Mouse (Mus musculus): ENCODE results near the gene Nr4a2. TPM values are rescaled to one million over a fixed set of nuclear protein-coding genes. Genes with fewer than 3 reads are reported as not detected.
A peak's percentile ranks its signal among the peaks of the same experiment; 100 is the strongest.

Gene Nr4a2
- polyA plus RNA-seq, 1 experiment from 2014 or later: 0.31 TPM

DNA sequence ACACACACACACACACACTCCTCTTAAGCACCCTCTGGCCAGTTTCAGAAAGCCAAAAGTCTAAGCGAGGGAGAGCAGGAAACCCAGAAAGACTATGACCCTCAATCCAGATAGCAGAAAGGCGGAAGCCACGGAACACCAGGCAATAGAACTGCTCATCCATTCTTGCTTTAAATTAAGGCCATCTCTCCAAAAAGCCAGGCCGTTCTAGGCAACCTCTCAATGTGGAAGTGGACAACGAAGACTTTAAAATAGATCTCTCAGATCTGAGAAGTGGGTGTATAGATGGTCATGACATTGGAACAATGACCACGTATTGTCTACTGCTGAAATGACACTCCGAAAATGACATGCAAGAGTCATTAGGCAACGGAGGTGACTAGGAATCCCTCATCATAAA is 19.1 kb downstream of the Nr4a2 start:
- Histone ChIP-seq H3K4me2 (ENCODE audit: low read depth, low read length) (no peak overlapping the region), H3K27ac (ENCODE audit: low read length) (no peak overlapping the region), H3K27me3 (ENCODE audit: control insufficient read depth, insufficient read depth, low read depth, low read length) (peaks cover 87% of the 10 kb centered on the region), H3K4me3 (ENCODE audit: low read depth, low read length) (no peak overlapping the region), H3K36me3 (ENCODE audit: control insufficient read depth, insufficient read depth) (no peaks in the 10 kb centered on the region), H3K9me3 (replicated peaks; ENCODE audit: control insufficient read depth, low read length) (no peaks in the 10 kb centered on the region), H3K4me1 (ENCODE audit: control insufficient read depth, low read depth, low read length) (no peaks in the 10 kb centered on the region), H3K9ac (ENCODE audit: low read depth, low read length) (no peak overlapping the region)
- no peak for ATAC-seq (ENCODE audit: low read depth)
- WGBS (ENCODE audit: insufficient replicate concordance): 5% methylated on average over 8 of the region's 8 CpGs

DNA sequence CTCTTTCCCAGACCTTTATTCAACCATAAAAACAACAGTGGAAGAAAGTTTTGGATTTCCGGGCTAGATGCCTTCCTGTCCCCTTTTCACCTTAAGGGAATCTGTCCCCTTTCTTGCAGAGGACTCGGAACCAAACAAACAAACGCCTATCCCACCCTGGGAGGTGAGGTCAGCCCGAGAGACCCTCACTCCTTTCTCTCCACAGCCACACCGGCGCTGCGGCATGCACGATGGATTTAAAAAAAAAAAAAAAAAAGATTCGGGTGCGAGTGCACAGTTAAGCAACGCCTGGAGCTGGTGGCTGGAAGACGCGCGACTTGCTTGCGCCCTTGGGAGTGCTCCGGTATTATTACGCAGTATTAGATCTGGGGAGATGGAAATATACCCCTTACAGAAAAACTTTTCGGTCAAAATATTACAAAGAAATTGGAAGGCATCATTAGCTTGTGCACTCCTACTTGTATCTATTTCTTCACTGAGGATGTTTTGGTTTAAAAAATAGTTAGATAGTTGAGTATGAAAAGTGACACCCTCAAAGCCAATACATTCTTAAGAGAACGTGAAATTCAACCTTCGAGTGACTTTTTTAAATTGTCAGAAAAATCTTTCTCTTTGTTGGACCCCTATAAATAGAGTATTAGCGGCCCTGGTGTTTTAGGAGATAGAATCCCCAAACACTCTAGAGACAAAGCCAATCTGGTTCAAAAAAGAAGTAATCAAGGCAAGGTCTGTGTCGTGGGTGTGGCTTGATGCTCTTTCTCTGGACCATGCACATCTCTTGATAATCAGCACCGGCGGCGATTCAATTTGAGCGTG is 19.8 kb downstream of the Nr4a2 start:
- no peaks in the 10 kb centered on the region for H3K36me3 ChIP-seq (ENCODE audit: control insufficient read depth, insufficient read depth)
- H3K9me3 ChIP-seq (replicated peaks; ENCODE audit: control insufficient read depth, low read length): no peaks in the 10 kb centered on the region
- H3K4me1 ChIP-seq (ENCODE audit: control insufficient read depth, low read depth, low read length): no peaks in the 10 kb centered on the region
- H3K27ac ChIP-seq (ENCODE audit: low read length): no peak overlapping the region
- peaks cover 80% of the 10 kb centered on the region for H3K27me3 ChIP-seq (ENCODE audit: control insufficient read depth, insufficient read depth, low read depth, low read length)
- WGBS (ENCODE audit: insufficient replicate concordance): 2% methylated on average over 26 of the region's 26 CpGs
- no peak overlapping the region for H3K9ac ChIP-seq (ENCODE audit: low read depth, low read length)
- no peak for ATAC-seq (ENCODE audit: low read depth)
- no peak overlapping the region for H3K4me3 ChIP-seq (ENCODE audit: low read depth, low read length)
- no peak overlapping the region for H3K4me2 ChIP-seq (ENCODE audit: low read depth, low read length)

DNA sequence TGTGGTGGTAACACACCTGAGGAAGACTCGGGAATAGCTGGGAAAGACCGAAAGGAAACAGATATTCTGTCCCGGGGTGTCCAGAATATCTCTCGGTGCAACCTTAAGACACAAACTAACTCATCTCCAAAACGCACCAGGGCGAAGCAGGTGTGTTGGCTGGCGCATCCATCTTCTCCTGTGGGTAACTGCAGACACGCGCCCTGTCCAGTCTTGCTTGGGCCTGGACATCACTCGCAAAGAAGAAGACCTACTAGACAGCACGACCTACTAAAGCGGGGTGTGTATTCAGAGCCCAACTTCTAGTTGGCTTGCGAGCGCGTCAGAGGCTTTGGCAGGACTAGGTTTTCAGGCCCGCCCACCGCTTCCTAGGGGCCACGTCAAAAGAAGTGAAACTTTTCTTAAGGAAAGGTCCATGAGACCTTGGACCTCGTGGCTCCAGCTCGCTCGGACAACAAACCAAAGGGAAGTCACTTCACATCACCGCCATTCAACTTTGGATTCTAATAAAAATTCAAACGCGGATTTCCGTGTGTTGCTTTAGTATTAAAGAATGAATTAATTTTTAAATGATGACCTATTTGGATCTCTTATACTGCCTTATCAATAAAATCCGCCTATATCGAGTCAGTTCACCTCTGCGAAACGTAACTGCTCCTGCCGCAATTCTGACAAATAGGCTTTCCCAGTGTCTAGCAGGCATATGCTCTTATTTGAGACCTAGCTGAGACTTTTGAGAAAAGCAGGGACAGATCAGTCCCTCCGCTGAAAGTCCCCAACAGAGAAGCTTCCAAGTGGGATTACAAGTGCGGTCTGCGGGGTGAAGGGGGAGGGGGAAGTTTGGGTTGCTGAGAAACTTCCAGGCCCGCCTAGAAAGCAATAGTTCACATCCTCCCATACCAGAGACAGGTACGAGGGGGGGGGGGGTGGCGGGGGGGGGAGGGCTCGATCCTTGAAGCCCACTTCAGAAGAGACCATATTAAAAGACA is 20.7 kb downstream of the Nr4a2 start:
- ATAC-seq (ENCODE audit: low read depth): no peak
- 1% methylated on average over 35 of the region's 37 CpGs for WGBS (ENCODE audit: insufficient replicate concordance)

DNA sequence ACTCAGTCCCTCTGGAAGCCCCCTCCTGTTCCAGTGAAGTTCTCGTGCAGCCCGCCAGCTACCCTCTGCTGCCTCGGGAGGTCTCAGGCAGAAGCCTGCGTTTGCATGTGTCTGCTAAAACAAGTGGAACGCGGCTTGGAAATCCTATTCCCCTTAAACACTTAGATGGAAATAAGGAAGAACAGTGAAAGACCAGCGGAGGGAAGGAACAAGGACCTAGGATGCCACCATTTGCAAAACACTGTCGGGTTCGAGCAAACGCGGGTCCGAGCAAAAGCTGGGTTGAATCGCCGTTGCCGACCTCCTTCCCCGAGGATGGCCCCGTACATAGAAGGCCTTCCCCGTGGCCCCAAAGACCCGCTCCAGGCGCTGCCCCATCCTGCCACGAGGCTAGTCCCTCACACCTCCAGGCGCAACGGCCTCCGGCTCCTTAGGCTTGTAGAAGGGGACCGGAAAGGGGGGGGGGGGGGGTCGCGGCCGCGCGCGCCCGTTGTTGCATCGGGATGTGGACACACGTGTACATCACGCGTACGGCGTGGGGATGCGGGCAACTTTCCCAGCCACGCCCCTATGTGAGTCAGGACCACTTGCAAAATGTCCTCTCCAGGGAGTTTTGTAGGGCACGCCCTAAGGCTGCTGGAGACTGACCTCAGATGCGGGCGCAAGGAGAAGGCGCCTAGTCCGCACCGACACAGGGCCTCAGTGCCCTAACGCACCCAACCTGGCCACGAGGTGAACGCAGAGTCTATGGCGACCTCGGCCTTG is 21.5 kb downstream of the Nr4a2 start:
- no peak for ATAC-seq (ENCODE audit: low read depth)
- 1% methylated on average over 48 of the region's 51 CpGs for WGBS (ENCODE audit: insufficient replicate concordance)

More for the DNA sequence above, 20.7 kb downstream of the Nr4a2 start:
- H3K4me2 ChIP-seq (ENCODE audit: low read depth, low read length): peak overlapping the region; percentile 24; the same call in 1 of the 2 replicates
- no peak overlapping the region for H3K4me3 ChIP-seq (ENCODE audit: low read depth, low read length)
- no peaks in the 10 kb centered on the region for H3K9me3 ChIP-seq (replicated peaks; ENCODE audit: control insufficient read depth, low read length)
- H3K27me3 ChIP-seq (ENCODE audit: control insufficient read depth, insufficient read depth, low read depth, low read length): peaks cover 74% of the 10 kb centered on the region
- no peak overlapping the region for H3K9ac ChIP-seq (ENCODE audit: low read depth, low read length)
- H3K27ac ChIP-seq (ENCODE audit: low read length): no peak overlapping the region
- H3K4me1 ChIP-seq (ENCODE audit: control insufficient read depth, low read depth, low read length): no peaks in the 10 kb centered on the region
- no peaks in the 10 kb centered on the region for H3K36me3 ChIP-seq (ENCODE audit: control insufficient read depth, insufficient read depth)

DNA sequence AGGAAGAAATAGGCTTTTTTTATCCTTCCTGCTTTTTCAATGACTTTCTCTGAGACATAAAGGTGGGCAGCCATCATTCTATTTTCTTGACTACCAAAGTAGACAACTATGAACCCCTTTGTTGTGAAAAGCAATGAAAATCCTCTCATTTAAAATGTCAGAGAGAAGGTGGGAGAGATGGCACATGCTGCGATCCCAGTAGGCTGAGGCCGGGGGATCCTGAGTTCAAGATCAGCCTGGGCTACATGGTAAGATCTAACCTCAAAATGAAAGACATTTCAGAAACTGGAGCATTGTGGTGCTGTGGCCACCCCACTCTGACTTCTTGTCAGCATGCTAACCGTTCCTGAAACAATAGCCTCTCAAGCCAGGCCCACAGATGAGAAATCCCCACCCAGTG is 23.6 kb downstream of the Nr4a2 start:
- H3K4me3 ChIP-seq (ENCODE audit: low read depth, low read length): no peak overlapping the region
- H3K36me3 ChIP-seq (ENCODE audit: control insufficient read depth, insufficient read depth): no peaks in the 10 kb centered on the region
- no peak overlapping the region for H3K4me2 ChIP-seq (ENCODE audit: low read depth, low read length)
- no peak overlapping the region for H3K9ac ChIP-seq (ENCODE audit: low read depth, low read length)
- no peaks in the 10 kb centered on the region for H3K4me1 ChIP-seq (ENCODE audit: control insufficient read depth, low read depth, low read length)
- no peaks in the 10 kb centered on the region for H3K9me3 ChIP-seq (replicated peaks; ENCODE audit: control insufficient read depth, low read length)
- peaks cover 60% of the 10 kb centered on the region for H3K27me3 ChIP-seq (ENCODE audit: control insufficient read depth, insufficient read depth, low read depth, low read length)
- 49% methylated on average over 3 of the region's 3 CpGs for WGBS (ENCODE audit: insufficient replicate concordance)
- H3K27ac ChIP-seq (ENCODE audit: low read length): no peak overlapping the region
- ATAC-seq (ENCODE audit: low read depth): no peak

More for the DNA sequence above, 21.5 kb downstream of the Nr4a2 start:
- Histone ChIP-seq H3K9ac (ENCODE audit: low read depth, low read length) (no peak overlapping the region), H3K4me3 (ENCODE audit: low read depth, low read length) (no peak overlapping the region), H3K36me3 (ENCODE audit: control insufficient read depth, insufficient read depth) (no peaks in the 10 kb centered on the region), H3K9me3 (replicated peaks; ENCODE audit: control insufficient read depth, low read length) (no peaks in the 10 kb centered on the region), H3K27ac (ENCODE audit: low read length) (no peak overlapping the region), H3K4me2 (ENCODE audit: low read depth, low read length) (peak overlapping the region; percentile 24; the same call in 1 of the 2 replicates), H3K27me3 (ENCODE audit: control insufficient read depth, insufficient read depth, low read depth, low read length) (peaks cover 71% of the 10 kb centered on the region), H3K4me1 (ENCODE audit: control insufficient read depth, low read depth, low read length) (no peaks in the 10 kb centered on the region)

DNA sequence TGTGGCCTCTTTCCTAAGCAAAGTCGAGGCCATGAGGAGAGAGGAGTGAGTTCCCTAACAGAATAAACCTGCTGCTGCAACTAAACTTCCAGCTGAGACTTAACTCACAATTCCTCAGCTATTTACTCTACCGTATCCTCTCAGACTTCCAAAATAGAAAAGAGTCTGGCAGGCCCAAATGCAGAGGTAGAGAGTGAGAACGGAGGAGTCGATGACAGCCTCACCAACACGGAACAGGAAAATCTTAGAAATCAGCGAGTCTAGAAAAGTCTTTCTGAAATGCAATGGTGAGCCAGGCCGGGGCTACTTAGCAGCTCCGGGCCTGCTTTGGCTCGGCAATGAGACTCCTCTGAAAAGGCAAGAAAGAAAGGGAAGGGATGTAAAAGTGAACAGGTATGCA is 51.4 kb downstream of the Nr4a2 start:
- Histone ChIP-seq H3K4me1 (ENCODE audit: control insufficient read depth, low read depth, low read length) (no peaks in the 10 kb centered on the region), H3K9me3 (replicated peaks; ENCODE audit: control insufficient read depth, low read length) (no peaks in the 10 kb centered on the region), H3K9ac (ENCODE audit: low read depth, low read length) (no peak overlapping the region), H3K36me3 (ENCODE audit: control insufficient read depth, insufficient read depth) (no peaks in the 10 kb centered on the region), H3K27ac (ENCODE audit: low read length) (no peak overlapping the region), H3K4me3 (ENCODE audit: low read depth, low read length) (no peak overlapping the region), H3K4me2 (ENCODE audit: low read depth, low read length) (no peak overlapping the region), H3K27me3 (ENCODE audit: control insufficient read depth, insufficient read depth, low read depth, low read length) (no peaks in the 10 kb centered on the region)
- 68% methylated on average over 9 of the region's 9 CpGs for WGBS (ENCODE audit: insufficient replicate concordance)
- no peak for ATAC-seq (ENCODE audit: low read depth)

DNA sequence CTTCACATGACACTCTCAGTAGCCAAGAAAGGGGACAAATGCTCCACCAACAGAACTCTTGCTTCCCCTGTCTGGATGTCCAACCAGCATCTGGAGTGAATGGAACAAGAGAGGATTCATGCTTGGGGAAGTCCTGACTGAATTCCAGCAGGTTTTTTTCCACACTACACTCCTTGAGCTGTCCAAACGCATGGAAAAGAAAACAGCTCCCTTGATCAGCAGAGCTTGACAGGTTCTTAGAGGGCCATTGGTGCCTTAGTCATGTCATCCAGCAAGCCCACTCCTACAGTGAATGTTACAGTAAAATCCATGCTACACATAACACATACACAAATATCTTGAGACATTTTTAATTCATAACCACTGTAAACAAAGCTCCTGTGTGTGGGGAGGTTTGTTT is 60.3 kb downstream of the Nr4a2 start:
- Histone ChIP-seq H3K27me3 (ENCODE audit: control insufficient read depth, insufficient read depth, low read depth, low read length) (no peaks in the 10 kb centered on the region), H3K27ac (ENCODE audit: low read length) (no peak overlapping the region), H3K4me2 (ENCODE audit: low read depth, low read length) (no peak overlapping the region), H3K9me3 (replicated peaks; ENCODE audit: control insufficient read depth, low read length) (no peaks in the 10 kb centered on the region), H3K36me3 (ENCODE audit: control insufficient read depth, insufficient read depth) (no peaks in the 10 kb centered on the region), H3K9ac (ENCODE audit: low read depth, low read length) (no peak overlapping the region), H3K4me1 (ENCODE audit: control insufficient read depth, low read depth, low read length) (no peaks in the 10 kb centered on the region), H3K4me3 (ENCODE audit: low read depth, low read length) (no peak overlapping the region)
- WGBS (ENCODE audit: insufficient replicate concordance): 50% methylated on average over 1 of the region's 1 CpGs
- no peak for ATAC-seq (ENCODE audit: low read depth)
